Mouse (Mus musculus) cerebellum, adult 8-10 months (tissue): ENCODE data around the gene Igsf3.

Experiments used
- DNase-seq: peaks from one replicate; pipeline ENCODE4 v3.0.0; 2022

Igsf3 gene

DNA sequence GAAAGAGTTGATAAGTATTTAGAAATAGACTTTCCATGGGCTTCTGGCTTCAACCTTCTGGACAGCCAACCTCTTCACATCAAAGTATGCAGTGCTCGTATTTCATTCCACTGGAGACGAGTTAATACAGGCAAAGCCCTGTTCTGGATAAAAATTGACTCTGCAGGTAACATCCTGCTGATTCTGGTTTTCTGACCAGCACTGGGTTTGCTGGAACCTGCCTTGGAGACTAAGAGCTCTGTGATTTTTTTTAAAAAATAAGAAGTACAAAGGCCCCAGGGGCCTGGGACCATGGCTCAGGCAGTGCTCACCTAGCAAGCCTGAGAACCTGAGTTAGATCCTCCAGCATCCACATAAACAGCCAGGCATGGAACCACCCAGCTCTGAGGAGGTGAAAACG is 130.9 kb downstream of the Igsf3 start:
- DNase-seq: no peak

DNA sequence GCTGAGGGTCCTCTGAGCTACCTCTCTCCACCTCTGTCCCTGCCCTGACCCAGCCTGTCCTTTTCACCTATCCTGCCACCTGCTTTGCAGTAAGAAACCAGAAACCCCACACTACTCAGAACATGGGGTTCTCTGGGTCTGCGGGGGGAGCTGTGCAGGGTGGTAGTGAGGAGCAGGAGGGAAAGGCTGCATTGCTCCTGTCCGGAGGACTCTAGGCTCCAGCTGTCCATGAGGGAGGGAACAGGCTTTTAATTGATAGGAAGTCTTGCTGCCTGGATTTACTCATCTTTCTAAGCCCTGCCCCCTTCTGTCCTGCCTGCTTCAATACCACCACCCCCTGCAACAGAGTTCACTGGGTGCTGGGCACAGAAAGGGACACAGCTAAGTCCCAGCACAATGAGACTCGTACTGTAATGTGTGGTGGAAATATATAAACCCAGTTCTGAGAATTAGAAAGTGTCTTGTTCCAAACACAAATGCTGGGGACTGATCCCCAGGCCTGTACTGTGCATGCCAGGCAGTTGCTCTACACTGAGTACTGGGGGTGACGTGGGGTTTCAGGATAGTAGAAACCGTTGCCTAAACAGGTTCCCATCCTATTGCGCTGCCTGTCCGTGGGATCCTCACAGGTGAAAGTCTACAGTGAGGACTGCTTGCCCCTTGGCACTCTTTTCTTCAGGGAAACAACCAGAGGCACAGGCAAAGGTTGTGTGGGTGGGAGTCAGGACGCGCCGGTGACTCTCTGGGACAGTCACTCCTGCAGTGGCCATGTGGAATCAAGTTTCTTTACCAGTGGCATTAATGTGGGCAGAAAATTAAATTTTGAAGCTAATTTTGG is 133.0 kb downstream of the Igsf3 start:
- no peak for DNase-seq

DNA sequence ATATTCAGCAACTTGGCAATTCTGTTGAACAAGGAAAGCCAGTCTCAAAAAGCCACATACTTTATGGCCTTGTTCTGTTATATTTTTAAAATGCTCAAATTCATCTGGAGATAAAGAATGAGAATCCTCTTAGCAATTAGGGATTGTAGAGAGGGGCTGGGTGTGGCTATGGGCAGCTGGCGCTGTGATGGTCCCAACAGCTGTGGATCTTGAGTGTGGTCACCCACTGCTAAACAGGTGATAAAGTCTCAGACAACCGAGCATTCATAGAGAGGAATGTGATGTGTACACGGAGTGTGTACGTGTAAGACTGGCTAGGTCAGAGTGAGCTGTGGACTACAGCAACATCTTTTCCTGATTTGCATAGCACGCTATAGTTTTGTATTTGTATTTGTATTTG is 133.7 kb downstream of the Igsf3 start:
- DNase-seq: no peak
